Mouse (Mus musculus) heart, embryonic 12.5 days (tissue): ENCODE measurements around the gene Heatr5a. TPM values are rescaled to one million over a fixed set of nuclear protein-coding genes. Genes with fewer than 3 reads are reported as not detected.
A peak's percentile ranks its signal among the peaks of the same experiment; 100 is the strongest.

Experiments
- ATAC-seq: fragments of 200-750 bp; cut with Nextera tagmentation; 2 replicates; pipeline ENCODE4 v1.8.0; 2017; ENCODE audit warnings: moderate TSS enrichment, moderate library complexity; ENCODE audit not compliant: insufficient number of reproducible peaks, low FRiP score
- H3K27ac ChIP-seq: fragments of 300-500 bp; sonication (generic); 2 replicates; pipeline ENCODE4 v1.5.1; 2016; ENCODE audit warnings: mild to moderate bottlenecking, moderate library complexity; ENCODE audit not compliant: poor library complexity, severe bottlenecking
- H3K27me3 ChIP-seq: fragments of 300-500 bp; sonication (generic); replicated peaks from 2 replicates; pipeline ENCODE4 v1.6.1; 2016; ENCODE audit warnings: mild to moderate bottlenecking, moderate library complexity
- H3K36me3 ChIP-seq: fragments of 300-500 bp; sonication (generic); 2 replicates; pipeline ENCODE4 v1.6.1; 2016; ENCODE audit warnings: mild to moderate bottlenecking, moderate library complexity
- H3K4me1 ChIP-seq: fragments of 300-500 bp; sonication (generic); replicated peaks from 2 replicates; pipeline ENCODE4 v1.6.1; 2016; ENCODE audit warnings: mild to moderate bottlenecking
- H3K4me2 ChIP-seq: fragments of 300-500 bp; sonication (generic); 2 replicates; pipeline ENCODE4 v1.6.1; 2016; ENCODE audit warnings: mild to moderate bottlenecking, moderate library complexity
- H3K4me3 ChIP-seq: fragments of 300-500 bp; sonication (generic); 2 replicates; pipeline ENCODE4 v1.5.1; 2016; ENCODE audit warnings: mild to moderate bottlenecking
- H3K9ac ChIP-seq: fragments of 300-500 bp; sonication (generic); 2 replicates; pipeline ENCODE4 v1.6.1; 2016; ENCODE audit warnings: mild to moderate bottlenecking, moderate library complexity
- H3K9me3 ChIP-seq: fragments of 300-500 bp; sonication (generic); replicated peaks from 2 replicates; pipeline ENCODE4 v1.6.1; 2016; ENCODE audit warnings: mild to moderate bottlenecking, moderate library complexity
- WGBS: fragments of 180-500 bp; shearing (Covaris S2); methylation state at CpG from one replicate; pipeline ENCODE4 v1.1.7; 2016; 5-methylcytosine and 5-hydroxymethylcytosine counted together
- polyA plus RNA-seq: library from polyadenylated mRNA; unstranded; fragments of >200 nt; fragmentation: Nextera tagmentation; extraction: Ambion mirVana; gene quantifications from 2 replicates; pipeline ENCODE4 v1.2.1, GENCODE M21; 2016

Heatr5a gene
- polyA plus RNA-seq, 1 experiment from 2014 or later: 13.3 TPM

GRCm38 (mm10) chr12:51970352-51971069, 610 bp downstream of the Heatr5a start:
- WGBS: 2% methylated on average over 34 of the region's 35 CpGs
- H3K36me3 ChIP-seq: 0 out of 2 replicates have a peak, but pooled peaks cover 3% of the 10 kb centered on the region
- H3K4me1 ChIP-seq: peaks cover 12% of the 10 kb centered on the region
- peak overlapping the region; percentile 99 for H3K4me3 ChIP-seq
- H3K4me2 ChIP-seq: peak overlapping the region; percentile 66
- peak; percentile 78 for ATAC-seq
- H3K27ac ChIP-seq: peak overlapping the region; percentile 95
- H3K9ac ChIP-seq: peak overlapping the region; percentile 97
- no peaks in the 10 kb centered on the region for H3K27me3 ChIP-seq
- peaks cover 7% of the 10 kb centered on the region for H3K9me3 ChIP-seq

- ATAC-seq: no peak
- WGBS: 8% methylated on average over 7 of the region's 7 CpGs
- Histone ChIP-seq H3K36me3 (0 out of 2 replicates have a peak, but pooled peaks cover 3% of the 10 kb centered on the region), H3K9me3 (peaks cover 7% of the 10 kb centered on the region), H3K4me3 (peak overlapping the region; percentile 99), H3K9ac (peak overlapping the region; percentile 41; the same call in 1 of the 2 replicates), H3K4me2 (peak overlapping the region; percentile 66), H3K4me1 (peaks cover 12% of the 10 kb centered on the region), H3K27ac (no peak overlapping the region), H3K27me3 (no peaks in the 10 kb centered on the region)
These were observed 1.2 kb downstream of the Heatr5a start for GRCm38 (mm10) chr12:51969876-51970275.

- WGBS: 81% methylated on average over 2 of the region's 2 CpGs
- ATAC-seq: no peak
- Histone ChIP-seq H3K27me3 (no peaks in the 10 kb centered on the region), H3K9me3 (peaks cover 7% of the 10 kb centered on the region), H3K4me3 (no peak overlapping the region), H3K4me1 (peaks cover 12% of the 10 kb centered on the region), H3K27ac (no peak overlapping the region), H3K4me2 (no peak overlapping the region), H3K36me3 (0 out of 2 replicates have a peak, but pooled peaks cover 3% of the 10 kb centered on the region), H3K9ac (no peak overlapping the region; the same call in 1 of the 2 replicates)
These were observed 2.0 kb downstream of the Heatr5a start for GRCm38 (mm10) chr12:51969092-51969491.

GRCm38 (mm10) chr12:51967915-51968595, 3.1 kb downstream of the Heatr5a start:
- no peak overlapping the region for H3K4me3 ChIP-seq
- H3K27ac ChIP-seq: no peak overlapping the region
- no peak for ATAC-seq
- no peaks in the 10 kb centered on the region for H3K27me3 ChIP-seq
- WGBS: 84% methylated on average over 9 of the region's 9 CpGs
- peaks cover 12% of the 10 kb centered on the region for H3K4me1 ChIP-seq
- peaks cover 7% of the 10 kb centered on the region for H3K9me3 ChIP-seq
- H3K36me3 ChIP-seq: 0 out of 2 replicates have a peak, but pooled peaks cover 3% of the 10 kb centered on the region
- no peak overlapping the region for H3K9ac ChIP-seq
- H3K4me2 ChIP-seq: no peak overlapping the region

- ATAC-seq: no peak
- Histone ChIP-seq H3K9ac (no peak overlapping the region), H3K4me3 (no peak overlapping the region), H3K27me3 (no peaks in the 10 kb centered on the region), H3K27ac (no peak overlapping the region), H3K9me3 (no peaks in the 10 kb centered on the region), H3K4me1 (no peaks in the 10 kb centered on the region), H3K4me2 (no peak overlapping the region), H3K36me3 (peaks cover 60% of the 10 kb centered on the region)
- 86% methylated on average over 6 of the region's 6 CpGs for WGBS
These were observed 13.5 kb downstream of the Heatr5a start for GRCm38 (mm10) chr12:51957626-51958025.

GRCm38 (mm10) chr12:51952309-51952708, 18.8 kb downstream of the Heatr5a start:
- WGBS: 60% methylated on average over 10 of the region's 10 CpGs
- no peaks in the 10 kb centered on the region for H3K4me1 ChIP-seq

GRCm38 (mm10) chr12:51947498-51947945, 23.6 kb downstream of the Heatr5a start:
- Histone ChIP-seq H3K4me2 (no peak overlapping the region), H3K4me1 (no peaks in the 10 kb centered on the region), H3K27ac (no peak overlapping the region), H3K27me3 (no peaks in the 10 kb centered on the region), H3K9me3 (no peaks in the 10 kb centered on the region), H3K4me3 (no peak overlapping the region), H3K36me3 (peaks cover 78% of the 10 kb centered on the region), H3K9ac (no peak overlapping the region)
- WGBS: 77% methylated on average over 10 of the region's 10 CpGs
- no peak for ATAC-seq

More at GRCm38 (mm10) chr12:51952309-51952708, 18.8 kb downstream of the Heatr5a start:
- ATAC-seq: no peak
- no peak overlapping the region for H3K27ac ChIP-seq
- H3K4me3 ChIP-seq: no peak overlapping the region
- no peaks in the 10 kb centered on the region for H3K9me3 ChIP-seq
- no peak overlapping the region for H3K9ac ChIP-seq
- no peaks in the 10 kb centered on the region for H3K27me3 ChIP-seq
- H3K36me3 ChIP-seq: peaks cover 81% of the 10 kb centered on the region
- H3K4me2 ChIP-seq: no peak overlapping the region

- WGBS: 92% methylated on average over 9 of the region's 9 CpGs
- no peak for ATAC-seq
- Histone ChIP-seq H3K27ac (no peak overlapping the region), H3K27me3 (no peaks in the 10 kb centered on the region), H3K9me3 (no peaks in the 10 kb centered on the region), H3K4me2 (no peak overlapping the region), H3K36me3 (peaks cover 72% of the 10 kb centered on the region), H3K4me1 (no peaks in the 10 kb centered on the region), H3K9ac (no peak overlapping the region), H3K4me3 (no peak overlapping the region)
These were observed 25.8 kb downstream of the Heatr5a start for GRCm38 (mm10) chr12:51945331-51945730.

- no peak for ATAC-seq
- no peaks in the 10 kb centered on the region for H3K27me3 ChIP-seq
- H3K36me3 ChIP-seq: peaks cover 65% of the 10 kb centered on the region
These were observed 31.3 kb downstream of the Heatr5a start for GRCm38 (mm10) chr12:51939848-51940247.

GRCm38 (mm10) chr12:51937938-51938337, 33.2 kb downstream of the Heatr5a start:
- Histone ChIP-seq H3K4me3 (no peak overlapping the region), H3K27me3 (no peaks in the 10 kb centered on the region), H3K27ac (no peak overlapping the region), H3K36me3 (peaks cover 60% of the 10 kb centered on the region), H3K4me1 (no peaks in the 10 kb centered on the region), H3K9ac (no peak overlapping the region), H3K9me3 (no peaks in the 10 kb centered on the region), H3K4me2 (no peak overlapping the region)
- WGBS: 74% methylated on average over 6 of the region's 6 CpGs
- no peak for ATAC-seq

More at GRCm38 (mm10) chr12:51939848-51940247, 31.3 kb downstream of the Heatr5a start:
- Histone ChIP-seq H3K4me2 (no peak overlapping the region), H3K9ac (no peak overlapping the region), H3K9me3 (no peaks in the 10 kb centered on the region), H3K4me3 (no peak overlapping the region), H3K4me1 (no peaks in the 10 kb centered on the region), H3K27ac (no peak overlapping the region)
- WGBS: 86% methylated on average over 4 of the region's 4 CpGs

GRCm38 (mm10) chr12:51929630-51930029, 41.5 kb downstream of the Heatr5a start:
- Histone ChIP-seq H3K4me1 (no peaks in the 10 kb centered on the region), H3K9me3 (no peaks in the 10 kb centered on the region), H3K36me3 (peaks cover 27% of the 10 kb centered on the region), H3K27me3 (no peaks in the 10 kb centered on the region), H3K4me3 (no peak overlapping the region), H3K27ac (no peak overlapping the region), H3K9ac (no peak overlapping the region), H3K4me2 (no peak overlapping the region)
- ATAC-seq: no peak
- WGBS: 89% methylated on average over 2 of the region's 2 CpGs
